In the genomic region with DNA sequence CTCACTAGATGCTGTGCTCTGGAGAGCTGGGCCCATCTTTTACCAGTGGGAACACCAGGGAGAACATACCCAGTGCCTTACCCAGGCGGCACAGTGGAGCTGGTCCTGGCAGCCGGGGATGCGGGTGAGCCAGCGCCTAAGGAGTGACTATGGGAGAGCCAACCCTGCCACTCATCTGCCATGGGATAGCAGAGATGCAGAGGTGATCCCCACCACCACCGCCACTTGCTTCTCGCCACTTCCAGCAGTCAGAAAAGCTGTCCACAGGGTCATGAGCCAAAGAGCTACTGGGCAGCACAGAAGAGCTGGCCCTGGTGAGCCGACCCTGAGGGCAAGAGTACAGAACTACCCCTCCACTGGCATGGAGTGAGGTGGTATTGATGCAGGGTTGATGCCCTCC, we compare ENCODE assay signal across 27 mouse cellular contexts. TPM values are rescaled to one million over a fixed set of nuclear protein-coding genes. Genes with fewer than 3 reads are reported as not detected.
"Had no signal": no experiment of that assay in that cellular context is flagged by ENCODE, and none has a peak within 500 bp of the region (broad histone marks: within the 10 kb centered on the region; RNA-seq: fewer than 3 reads in every experiment).

No protein-coding gene starts in this region.

- H3K27me3 ChIP-seq: lung, embryonic 15.5 days; midbrain, embryonic 13.5 days; midbrain, embryonic 15.5 days; neural tube, embryonic 12.5 days had no signal

- H3K9ac ChIP-seq: lung, embryonic 15.5 days; midbrain, embryonic 13.5 days; midbrain, embryonic 15.5 days; neural tube, embryonic 12.5 days had no signal

- H3K36me3 ChIP-seq: lung, embryonic 15.5 days; midbrain, embryonic 13.5 days; midbrain, embryonic 15.5 days; neural tube, embryonic 12.5 days had no signal

- H3K27ac ChIP-seq: lung, embryonic 15.5 days; macrophage; midbrain, embryonic 13.5 days; midbrain, embryonic 15.5 days; neural tube, embryonic 12.5 days had no signal

- ATAC-seq: lung, postnatal 0 days; midbrain, embryonic 15.5 days had no signal

- H3K4me3 ChIP-seq: lung, embryonic 15.5 days; midbrain, embryonic 13.5 days; midbrain, embryonic 15.5 days; neural tube, embryonic 12.5 days had no signal

- H3K9me3 ChIP-seq: lung, embryonic 15.5 days; megakaryocyte, embryonic 14.5 days; midbrain, embryonic 13.5 days; midbrain, embryonic 15.5 days; neural tube, embryonic 12.5 days had no signal

- H3K4me2 ChIP-seq: lung, embryonic 15.5 days; midbrain, embryonic 11.5 days; midbrain, embryonic 13.5 days; midbrain, embryonic 15.5 days; neural tube, embryonic 12.5 days had no signal

- DNase-seq: lung, adult 2 months; lung, postnatal 14 days; lung, postnatal 36 days; retina, postnatal 1 day; right cerebral cortex, adult 18-20 months; right cerebral cortex, postnatal 25 days; right cerebral cortex, postnatal 4 days; spleen, adult 18-20 months; thymus, adult 18-20 months; thymus, postnatal 25 days; thymus, postnatal 4 days had no signal

- H3K4me1 ChIP-seq: lung, embryonic 15.5 days; midbrain, embryonic 13.5 days; midbrain, embryonic 15.5 days; neural tube, embryonic 12.5 days had no signal

RNA-seq across cellular contexts. Expression of a gene that starts 12.1 kb away (rescaled TPM):
- total RNA-seq: megakaryocyte progenitor cell, adult 5-6 weeks; midbrain, postnatal 0 days; monocyte, adult 5-6 weeks had no signal
- polyA plus RNA-seq: liver, embryonic 16.5 days; lung, adult 2 months; lung, embryonic 15.5 days; macrophage; small intestine, adult 2 months; stomach, embryonic 14.5 days; stomach, embryonic 16.5 days; urinary bladder, adult 2 months had no signal
